Mouse (Mus musculus): Measurements from ENCODE around the gene 1810024B03Rik. TPM values are rescaled to one million over a fixed set of nuclear protein-coding genes. Genes with fewer than 3 reads are reported as not detected.

1810024B03Rik gene
- 2.4 and 3.1 TPM in 2 replicates for polyA plus RNA-seq (2014; fragmentation: Nextera tagmentation; extraction: Ambion mirVana)

DNA sequence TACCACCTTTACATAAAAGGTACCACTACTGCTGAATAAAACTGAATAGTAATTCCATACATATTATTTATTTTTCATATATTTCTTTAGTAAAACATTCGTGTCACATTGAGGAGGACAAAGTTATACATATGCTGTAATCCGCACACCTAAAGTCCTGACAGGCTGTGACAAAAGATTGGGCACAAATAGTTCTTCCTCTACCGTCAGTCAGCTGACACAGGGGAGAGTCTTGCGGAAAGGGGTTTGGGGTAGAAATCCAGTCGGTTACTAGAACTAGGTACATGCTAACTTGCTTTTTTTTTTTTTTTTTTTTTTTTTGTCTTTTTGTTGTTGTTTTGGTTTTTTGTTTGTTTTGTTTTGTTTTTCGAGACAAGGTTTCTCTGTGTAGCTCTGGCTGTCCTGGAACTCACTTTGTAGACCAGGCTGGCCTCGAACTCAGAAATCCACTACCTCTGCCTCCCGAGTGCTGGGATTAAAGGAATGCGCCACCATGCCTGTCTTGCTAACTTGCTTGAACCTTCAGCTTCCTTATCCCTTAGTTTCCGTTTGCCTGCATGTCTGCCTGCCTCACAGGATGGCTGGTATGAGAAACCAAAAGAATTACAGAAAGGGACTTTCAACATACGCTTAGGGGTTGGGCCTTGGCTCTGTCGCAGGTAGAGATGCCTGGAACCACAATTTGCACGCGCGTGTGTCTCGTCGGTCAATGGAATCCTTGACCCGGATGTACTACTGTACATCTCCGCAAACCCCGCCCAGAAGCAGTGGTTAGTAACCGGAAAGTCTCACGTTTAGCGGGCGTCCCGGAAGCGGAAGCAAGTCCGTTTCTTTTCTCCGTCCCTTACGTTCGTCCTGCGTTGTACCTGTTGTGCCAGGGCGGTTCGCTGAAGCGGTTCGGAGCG, at the start of gene 1810024B03Rik, which contains the start of gene Snrnp200:
1810024B03Rik (minus strand) TSS at position 734 of the 905 bp plus-strand sequence.
Snrnp200 (plus strand) TSS at position 840 of the 905 bp plus-strand sequence.
- peaks cover 29% of the 10 kb centered on the region for H3K36me3 ChIP-seq (ENCODE audit: control insufficient read depth, insufficient read depth, low read length)
- peak within 1 kb of the TSS; percentile 95 for H3K4me3 ChIP-seq (ENCODE audit: low read depth, low read length)
- peak; percentile 98 for ATAC-seq (ENCODE audit: insufficient number of reproducible peaks, insufficient read depth, low FRiP score, low read depth)
- H3K9me3 ChIP-seq (ENCODE audit: control insufficient read depth, low read depth, low read length) = no peaks in the 10 kb centered on the region
- WGBS = 11% methylated on average over 36 of the region's 36 CpGs
- peak within 1 kb of the TSS; percentile 79 for H3K9ac ChIP-seq (replicated peaks; ENCODE audit: low read depth, low read length)
- H3K4me2 ChIP-seq (replicated peaks; ENCODE audit: low read depth, low read length) = peak within 1 kb of the TSS; percentile 95
- H3K27me3 ChIP-seq (ENCODE audit: control insufficient read depth, insufficient read depth, low read length) = no peaks in the 10 kb centered on the region
- H3K4me1 ChIP-seq (ENCODE audit: control insufficient read depth, insufficient read depth, low read length) = peaks cover 10% of the 10 kb centered on the region; the same call in 1 of the 2 replicates
- peak within 1 kb of the TSS; percentile 29; the same call in 1 of the 2 replicates for H3K27ac ChIP-seq (ENCODE audit: low read length)

- Histone ChIP-seq H3K27me3 (ENCODE audit: control insufficient read depth, insufficient read depth, low read length) (no peaks in the 10 kb centered on the region), H3K4me2 (replicated peaks; ENCODE audit: low read depth, low read length) (no peak overlapping the region), H3K27ac (ENCODE audit: low read length) (no peak overlapping the region), H3K4me3 (ENCODE audit: low read depth, low read length) (no peak overlapping the region), H3K36me3 (ENCODE audit: control insufficient read depth, insufficient read depth, low read length) (peaks cover 35% of the 10 kb centered on the region), H3K9ac (replicated peaks; ENCODE audit: low read depth, low read length) (no peak overlapping the region), H3K9me3 (ENCODE audit: control insufficient read depth, low read depth, low read length) (no peaks in the 10 kb centered on the region), H3K4me1 (ENCODE audit: control insufficient read depth, insufficient read depth, low read length) (peaks cover 9% of the 10 kb centered on the region; the same call in 1 of the 2 replicates)
- ATAC-seq (ENCODE audit: insufficient number of reproducible peaks, insufficient read depth, low FRiP score, low read depth) = no peak
- WGBS = 92% methylated on average over 6 of the region's 6 CpGs
Measured at GRCm38 (mm10) chr2:127255294-127255693, 47.2 kb upstream of the 1810024B03Rik start.

- Histone ChIP-seq H3K9me3 (ENCODE audit: control insufficient read depth, low read depth, low read length) (no peaks in the 10 kb centered on the region), H3K4me3 (ENCODE audit: low read depth, low read length) (no peak overlapping the region), H3K9ac (replicated peaks; ENCODE audit: low read depth, low read length) (no peak overlapping the region), H3K4me2 (replicated peaks; ENCODE audit: low read depth, low read length) (no peak overlapping the region), H3K27ac (ENCODE audit: low read length) (no peak overlapping the region), H3K4me1 (ENCODE audit: control insufficient read depth, insufficient read depth, low read length) (peaks cover 9% of the 10 kb centered on the region; the same call in 1 of the 2 replicates), H3K27me3 (ENCODE audit: control insufficient read depth, insufficient read depth, low read length) (no peaks in the 10 kb centered on the region), H3K36me3 (ENCODE audit: control insufficient read depth, insufficient read depth, low read length) (peaks cover 34% of the 10 kb centered on the region)
- 87% methylated on average over 3 of the region's 3 CpGs for WGBS
- ATAC-seq (ENCODE audit: insufficient number of reproducible peaks, insufficient read depth, low FRiP score, low read depth) = no peak
Measured at GRCm38 (mm10) chr2:127254604-127255134, 46.6 kb upstream of the 1810024B03Rik start.

DNA sequence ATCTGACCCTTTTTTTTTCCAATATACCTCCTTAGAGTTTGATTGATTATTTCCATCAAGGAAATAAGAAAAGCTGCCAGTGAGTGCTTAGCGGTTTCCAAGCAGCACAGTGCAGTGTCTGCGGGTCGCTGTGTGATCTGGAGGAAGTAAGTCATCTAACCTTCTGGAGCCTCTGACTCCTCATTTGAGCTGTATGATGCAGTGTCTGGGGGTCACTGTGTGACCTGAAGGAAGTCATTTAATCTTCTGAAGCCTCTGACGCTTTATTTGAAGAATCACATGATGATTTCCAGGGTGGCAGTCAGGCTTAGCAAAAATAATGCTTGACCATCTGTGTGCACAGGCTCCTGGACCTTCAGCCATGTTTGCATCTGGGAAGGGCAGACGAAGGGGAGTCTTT, 44.7 kb upstream of the 1810024B03Rik start:
- 51% methylated on average over 5 of the region's 5 CpGs for WGBS

GRCm38 (mm10) chr2:127251880-127252527, 43.9 kb upstream of the 1810024B03Rik start:
- ATAC-seq (ENCODE audit: insufficient number of reproducible peaks, insufficient read depth, low FRiP score, low read depth) = no peak
- no peak overlapping the region for H3K4me2 ChIP-seq (replicated peaks; ENCODE audit: low read depth, low read length)
- H3K9me3 ChIP-seq (ENCODE audit: control insufficient read depth, low read depth, low read length) = no peaks in the 10 kb centered on the region
- H3K4me1 ChIP-seq (ENCODE audit: control insufficient read depth, insufficient read depth, low read length) = peaks cover 18% of the 10 kb centered on the region
- peaks cover 10% of the 10 kb centered on the region for H3K36me3 ChIP-seq (ENCODE audit: control insufficient read depth, insufficient read depth, low read length)
- no peak overlapping the region for H3K9ac ChIP-seq (replicated peaks; ENCODE audit: low read depth, low read length)
- H3K27ac ChIP-seq (ENCODE audit: low read length) = no peak overlapping the region
- H3K27me3 ChIP-seq (ENCODE audit: control insufficient read depth, insufficient read depth, low read length) = no peaks in the 10 kb centered on the region
- H3K4me3 ChIP-seq (ENCODE audit: low read depth, low read length) = no peak overlapping the region
- 68% methylated on average over 3 of the region's 3 CpGs for WGBS

More for the DNA sequence above, 44.7 kb upstream of the 1810024B03Rik start:
- Histone ChIP-seq H3K36me3 (ENCODE audit: control insufficient read depth, insufficient read depth, low read length) (peaks cover 18% of the 10 kb centered on the region), H3K4me3 (ENCODE audit: low read depth, low read length) (no peak overlapping the region), H3K9me3 (ENCODE audit: control insufficient read depth, low read depth, low read length) (no peaks in the 10 kb centered on the region), H3K27me3 (ENCODE audit: control insufficient read depth, insufficient read depth, low read length) (no peaks in the 10 kb centered on the region), H3K4me2 (replicated peaks; ENCODE audit: low read depth, low read length) (no peak overlapping the region), H3K27ac (ENCODE audit: low read length) (no peak overlapping the region), H3K9ac (replicated peaks; ENCODE audit: low read depth, low read length) (no peak overlapping the region), H3K4me1 (ENCODE audit: control insufficient read depth, insufficient read depth, low read length) (peaks cover 17% of the 10 kb centered on the region)
- no peak for ATAC-seq (ENCODE audit: insufficient number of reproducible peaks, insufficient read depth, low FRiP score, low read depth)

DNA sequence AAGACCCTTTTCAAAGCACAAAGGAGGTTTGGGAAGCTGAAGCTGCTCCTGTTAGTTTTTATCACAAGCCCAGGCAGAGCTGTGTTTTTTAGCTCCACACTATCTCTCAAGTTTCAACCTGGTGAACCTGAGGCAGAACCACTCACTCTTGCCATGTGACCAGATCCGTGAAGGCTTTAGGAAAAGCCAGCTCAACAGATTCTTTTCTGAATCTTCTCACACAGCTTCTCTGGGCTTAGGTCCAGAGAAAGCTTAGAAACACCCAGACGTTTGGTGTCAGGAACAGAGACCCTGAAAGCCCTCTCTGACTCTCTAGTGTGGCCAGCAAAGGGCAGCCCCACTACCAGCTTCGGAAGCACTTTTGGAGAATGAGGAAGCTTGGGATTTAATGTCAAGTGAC, 43.4 kb upstream of the 1810024B03Rik start:
- no peak for ATAC-seq (ENCODE audit: insufficient number of reproducible peaks, insufficient read depth, low FRiP score, low read depth)
- no peak overlapping the region for H3K4me3 ChIP-seq (ENCODE audit: low read depth, low read length)
- WGBS = 73% methylated on average over 3 of the region's 3 CpGs
- no peaks in the 10 kb centered on the region for H3K27me3 ChIP-seq (ENCODE audit: control insufficient read depth, insufficient read depth, low read length)
- H3K9ac ChIP-seq (replicated peaks; ENCODE audit: low read depth, low read length) = no peak overlapping the region
- H3K4me1 ChIP-seq (ENCODE audit: control insufficient read depth, insufficient read depth, low read length) = peaks cover 24% of the 10 kb centered on the region
- H3K4me2 ChIP-seq (replicated peaks; ENCODE audit: low read depth, low read length) = no peak overlapping the region
- no peaks in the 10 kb centered on the region for H3K9me3 ChIP-seq (ENCODE audit: control insufficient read depth, low read depth, low read length)
- no peak overlapping the region for H3K27ac ChIP-seq (ENCODE audit: low read length)
- H3K36me3 ChIP-seq (ENCODE audit: control insufficient read depth, insufficient read depth, low read length) = peaks cover 6% of the 10 kb centered on the region; the same call in 1 of the 2 replicates

- 89% methylated on average over 9 of the region's 9 CpGs for WGBS
- H3K9ac ChIP-seq (replicated peaks; ENCODE audit: low read depth, low read length) = no peak overlapping the region
- H3K4me1 ChIP-seq (ENCODE audit: control insufficient read depth, insufficient read depth, low read length) = peaks cover 25% of the 10 kb centered on the region
- H3K27ac ChIP-seq (ENCODE audit: low read length) = no peak overlapping the region
- H3K36me3 ChIP-seq (ENCODE audit: control insufficient read depth, insufficient read depth, low read length) = peaks cover 4% of the 10 kb centered on the region; the same call in 1 of the 2 replicates
- no peak overlapping the region for H3K4me3 ChIP-seq (ENCODE audit: low read depth, low read length)
- H3K27me3 ChIP-seq (ENCODE audit: control insufficient read depth, insufficient read depth, low read length) = no peaks in the 10 kb centered on the region
- H3K4me2 ChIP-seq (replicated peaks; ENCODE audit: low read depth, low read length) = no peak overlapping the region
- H3K9me3 ChIP-seq (ENCODE audit: control insufficient read depth, low read depth, low read length) = no peaks in the 10 kb centered on the region
- ATAC-seq (ENCODE audit: insufficient number of reproducible peaks, insufficient read depth, low FRiP score, low read depth) = no peak
Measured at GRCm38 (mm10) chr2:127250291-127251008, 42.4 kb upstream of the 1810024B03Rik start.

Measured in stomach, embryonic 14.5 days (tissue).